Mouse (Mus musculus) liver, embryonic 14.5 days (tissue): ENCODE measurements around the gene Zdhhc13. TPM values are rescaled to one million over a fixed set of nuclear protein-coding genes. Genes with fewer than 3 reads are reported as not detected.

Experiments used
- ATAC-seq: fragments of 200-750 bp; cut with Nextera tagmentation; 2 replicates; pipeline ENCODE4 v1.8.0; 2017; ENCODE audit warnings: moderate number of reproducible peaks, mild to moderate bottlenecking, moderate library complexity; ENCODE audit not compliant: insufficient read depth
- DNase-seq, 3 experiments: peaks; one replicate each; pipeline ENCODE4 v3.0.0-alpha.2; 2012 to 2013; ENCODE audit warnings: low read depth in 3 of 3, low spot score in 3 of 3
- H3K27ac ChIP-seq: fragments of 300-500 bp; sonication (generic); 2 replicates; pipeline ENCODE4 v1.5.1; 2014; ENCODE audit warnings: moderate library complexity, mild to moderate bottlenecking, control low read depth, inconsistent platforms
- H3K27me3 ChIP-seq: fragments of 300-500 bp; sonication (generic); 2 replicates; pipeline ENCODE4 v1.6.1; 2014; ENCODE audit warnings: mild to moderate bottlenecking, low read length, moderate library complexity; ENCODE audit not compliant: control insufficient read depth, insufficient read depth
- H3K36me3 ChIP-seq: fragments of 300-500 bp; sonication (generic); replicated peaks from 2 replicates; pipeline ENCODE4 v1.6.1; 2014; ENCODE audit warnings: low read depth; ENCODE audit not compliant: control insufficient read depth, insufficient read depth
- H3K4me1 ChIP-seq, 2 experiments: fragments of 200-500 bp in 1 of 2; fragments of 300-500 bp in 1 of 2; sonication (generic) in 1 of 2; replicated peaks; 2 replicates each; pipeline ENCODE4 v1.6.1; 2012 to 2014; ENCODE audit warnings: antibody characterized with exemption in 1 of 2, inconsistent platforms in 1 of 2, low read length in 1 of 2; ENCODE audit not compliant: control insufficient read depth in 2 of 2, insufficient read depth in 2 of 2
- H3K4me2 ChIP-seq: fragments of 300-500 bp; sonication (generic); 2 replicates; pipeline ENCODE4 v1.6.1; 2014; ENCODE audit warnings: low read depth, mild to moderate bottlenecking, control low read depth, moderate library complexity
- H3K4me3 ChIP-seq, 2 experiments: fragments of 200-500 bp in 1 of 2; fragments of 300-500 bp in 1 of 2; sonication (generic) in 1 of 2; 2 replicates each; pipeline ENCODE4 v1.5.1; 2012 to 2014; ENCODE audit warnings: low read depth in 2 of 2, low read length in 2 of 2, mild to moderate bottlenecking in 2 of 2, control low read depth in 1 of 2, inconsistent platforms in 1 of 2, moderate library complexity in 1 of 2; ENCODE audit not compliant: insufficient read depth in 1 of 2
- H3K9ac ChIP-seq: fragments of 300-500 bp; sonication (generic); replicated peaks from 2 replicates; pipeline ENCODE4 v1.6.1; 2014; ENCODE audit warnings: mild to moderate bottlenecking, control low read depth, moderate library complexity
- H3K9me3 ChIP-seq: fragments of 300-500 bp; sonication (generic); 2 replicates; pipeline ENCODE4 v1.6.1; 2016; ENCODE audit warnings: low read length, mixed read lengths; ENCODE audit not compliant: control insufficient read depth
- CTCF ChIP-seq: IDR thresholded peaks from 2 replicates; pipeline ENCODE4 v1.5.1; 2016; ENCODE audit warnings: antibody characterized with exemption, low read depth, control low read depth
- EP300 ChIP-seq: IDR thresholded peaks from 2 replicates; pipeline ENCODE4 v1.6.1; 2016; ENCODE audit warnings: antibody characterized with exemption, low read depth
- WGBS: fragments of 180-500 bp; shearing (Covaris S2); extraction: QIAGEN DNeasy Blood & Tissue Kit; methylation state at CpG from one replicate; pipeline ENCODE4 v1.1.7; 2014; ENCODE audit not compliant: insufficient replicate concordance; 5-methylcytosine and 5-hydroxymethylcytosine counted together
- polyA plus RNA-seq, 2 experiments: library from polyadenylated mRNA; depleted of rRNA in 1 of 2; stranded (reverse) in 1 of 2; unstranded in 1 of 2; fragments of >200 nt; fragmentation: Nextera tagmentation in 1 of 2; extraction: Ambion mirVana in 1 of 2; gene quantifications; 2 replicates each; pipeline versions ENCODE4 v1.2.1 to v1.2.3; 2012 to 2014

Zdhhc13 gene
- polyA plus RNA-seq, 2 experiments: 9.4 to 13.5 TPM

GRCm38 (mm10) chr7:48773333-48773732 is 15.5 kb upstream of the Zdhhc13 start:
- Histone ChIP-seq H3K27me3 (no peaks in the 10 kb centered on the region), H3K9ac (no peak overlapping the region), H3K4me1 (0 out of 4 replicates have a peak, but pooled peaks cover 0 to 2% of the 10 kb centered on the region in 2 experiments), H3K27ac (no peak overlapping the region), H3K4me3 (no peak overlapping the region), H3K4me2 (no peak overlapping the region), H3K36me3 (no peaks in the 10 kb centered on the region), H3K9me3 (no peaks in the 10 kb centered on the region)
- ATAC-seq (no peak), DNase-seq (no peak)
- 58% methylated on average over 5 of the region's 5 CpGs for WGBS
- no peak for TF ChIP-seq CTCF
- TF ChIP-seq EP300: no peak

GRCm38 (mm10) chr7:48774633-48775032 is 14.2 kb upstream of the Zdhhc13 start:
- Histone ChIP-seq H3K27ac (no peak overlapping the region), H3K4me1 (0 out of 4 replicates have a peak, but pooled peaks cover 0 to 2% of the 10 kb centered on the region in 2 experiments)

GRCm38 (mm10) chr7:48775436-48775835 is 13.4 kb upstream of the Zdhhc13 start:
- Histone ChIP-seq H3K4me2 (no peak overlapping the region), H3K27me3 (no peaks in the 10 kb centered on the region), H3K4me3 (no peak overlapping the region), H3K36me3 (no peaks in the 10 kb centered on the region), H3K27ac (no peak overlapping the region), H3K9ac (no peak overlapping the region), H3K9me3 (no peaks in the 10 kb centered on the region), H3K4me1 (0 out of 4 replicates have a peak, but pooled peaks cover 0 to 2% of the 10 kb centered on the region in 2 experiments)
- DNase-seq (no peak), ATAC-seq (no peak)
- no peak for TF ChIP-seq CTCF
- 74% methylated on average over 1 of the region's 1 CpGs for WGBS

More at GRCm38 (mm10) chr7:48774633-48775032, 14.2 kb upstream of the Zdhhc13 start:
- Histone ChIP-seq H3K36me3 (no peaks in the 10 kb centered on the region), H3K9me3 (no peaks in the 10 kb centered on the region), H3K4me2 (no peak overlapping the region), H3K4me3 (no peak overlapping the region), H3K27me3 (no peaks in the 10 kb centered on the region), H3K9ac (no peak overlapping the region)
- 55% methylated on average over 1 of the region's 1 CpGs for WGBS
- ATAC-seq (no peak), DNase-seq (no peak)
- TF ChIP-seq CTCF (no peak), EP300 (no peak)

- no peaks in the 10 kb centered on the region for H3K27me3 ChIP-seq
- WGBS: 28% methylated on average over 8 of the region's 8 CpGs
- no peaks in the 10 kb centered on the region for H3K9me3 ChIP-seq
- no peak overlapping the region for H3K4me2 ChIP-seq
- H3K9ac ChIP-seq: no peak overlapping the region
- DNase-seq (no peak), ATAC-seq (no peak)
- TF ChIP-seq CTCF (no peak), EP300 (no peak)
- H3K4me3 ChIP-seq: no peak overlapping the region
- no peaks in the 10 kb centered on the region for H3K36me3 ChIP-seq
- H3K4me1 ChIP-seq: 0 out of 4 replicates have a peak, but pooled peaks cover 0 to 2% of the 10 kb centered on the region in 2 experiments
- no peak overlapping the region for H3K27ac ChIP-seq
Measured at GRCm38 (mm10) chr7:48777721-48778504, 10.9 kb upstream of the Zdhhc13 start.

GRCm38 (mm10) chr7:48779110-48779509 is 9.7 kb upstream of the Zdhhc13 start:
- Histone ChIP-seq H3K4me3 (no peak overlapping the region), H3K9ac (no peak overlapping the region), H3K4me2 (no peak overlapping the region), H3K27ac (no peak overlapping the region), H3K9me3 (no peaks in the 10 kb centered on the region), H3K27me3 (no peaks in the 10 kb centered on the region), H3K36me3 (no peaks in the 10 kb centered on the region), H3K4me1 (0 out of 4 replicates have a peak, but pooled peaks cover 0 to 2% of the 10 kb centered on the region in 2 experiments)
- 60% methylated on average over 3 of the region's 3 CpGs for WGBS
- TF ChIP-seq EP300 (no peak), CTCF (no peak)
- DNase-seq: no peak
- ATAC-seq: no peak
